In genomic region chr12:41573754-41574153, GRCm38 (mm10) we compare ENCODE assay signal across 21 mouse cellular contexts.
"Had no signal": no experiment of that assay in that cellular context is flagged by ENCODE, and none has a peak within 500 bp of the region (broad histone marks: within the 10 kb centered on the region; RNA-seq: fewer than 3 reads in every experiment).

No protein-coding gene starts in this region.

- H3K4me1 ChIP-seq: lung, embryonic 15.5 days; midbrain, embryonic 10.5 days; midbrain, embryonic 12.5 days; neural tube, embryonic 13.5 days; neural tube, embryonic 15.5 days had no signal

- ATAC-seq: lung, postnatal 0 days; midbrain, embryonic 16.5 days had no signal

- H3K27me3 ChIP-seq: lung, embryonic 15.5 days; midbrain, embryonic 12.5 days; neural tube, embryonic 13.5 days; neural tube, embryonic 15.5 days had no signal

- H3K36me3 ChIP-seq: lung, embryonic 15.5 days; midbrain, embryonic 10.5 days; midbrain, embryonic 12.5 days; neural tube, embryonic 13.5 days; neural tube, embryonic 15.5 days had no signal

- H3K4me3 ChIP-seq: lung, embryonic 15.5 days; midbrain, embryonic 10.5 days; midbrain, embryonic 12.5 days; myocyte; neural tube, embryonic 13.5 days; neural tube, embryonic 15.5 days had no signal

- H3K9ac ChIP-seq: lung, embryonic 15.5 days; midbrain, embryonic 12.5 days; neural tube, embryonic 13.5 days; neural tube, embryonic 15.5 days had no signal

- H3K4me2 ChIP-seq: lung, embryonic 15.5 days; midbrain, embryonic 12.5 days; neural tube, embryonic 13.5 days; neural tube, embryonic 15.5 days had no signal

- H3K27ac ChIP-seq: lung, embryonic 15.5 days; macrophage; midbrain, embryonic 10.5 days; midbrain, embryonic 12.5 days; neural tube, embryonic 13.5 days; neural tube, embryonic 15.5 days had no signal

- DNase-seq: lung, adult 2 months; lung, postnatal 14 days; lung, postnatal 36 days; midbrain, embryonic 14.5 days; retina, postnatal 1 day; right cerebral cortex, adult 18-20 months; right cerebral cortex, postnatal 25 days; right cerebral cortex, postnatal 4 days; spleen, adult 18-20 months; thymus, adult 18-20 months; thymus, postnatal 14 days; thymus, postnatal 36 days had no signal

- H3K9me3 ChIP-seq: lung, embryonic 15.5 days; midbrain, embryonic 10.5 days; midbrain, embryonic 12.5 days; neural tube, embryonic 13.5 days; neural tube, embryonic 15.5 days had no signal
